Mouse (Mus musculus) kidney, postnatal 4 days (tissue): ENCODE results near the gene Sowaha.
"Not testable (repeated sequence)": the region's sequence is repeated elsewhere in the genome, so short reads cannot be mapped to it uniquely, and the experiment has no call there.

Source experiments
- DNase-seq, 2 experiments: peaks; one replicate each; pipeline ENCODE4 v3.0.0; 2021; ENCODE audit warnings: mixed read lengths in 2 of 2

Sowaha gene

GRCm38 (mm10) chr11:53431347-53432056, 48.6 kb downstream of the Sowaha start:
- no peak for DNase-seq

- DNase-seq, result peak; percentile 98 to 99
Observed at GRCm38 (mm10) chr11:53430670-53431346, 49.3 kb downstream of the Sowaha start, which contains the start of the genes Uqcrq and Gdf9. Gene Uqcrq (minus strand): TSS chr11:53430831. Gene Gdf9 (plus strand): TSS chr11:53431023.

GRCm38 (mm10) chr11:53430300-53430669, 49.8 kb downstream of the Sowaha start:
- DNase-seq, result no peak

GRCm38 (mm10) chr11:53429182-53429581, 50.9 kb downstream of the Sowaha start:
- DNase-seq, result no peak

- DNase-seq, result no peak
Observed at GRCm38 (mm10) chr11:53428716-53429057, 51.4 kb downstream of the Sowaha start.

- no peak for DNase-seq
Observed at GRCm38 (mm10) chr11:53427993-53428715, 51.9 kb downstream of the Sowaha start.

- not testable (repeated sequence) for DNase-seq
Observed at GRCm38 (mm10) chr11:53426914-53427313, 53.2 kb downstream of the Sowaha start.
